Mouse (Mus musculus) kidney, adult 2 months (tissue): Measurements from ENCODE around the gene Plxnb2. TPM values are rescaled to one million over a fixed set of nuclear protein-coding genes. Genes with fewer than 3 reads are reported as not detected.

ENCODE experiments used
- DNase-seq: peaks from one replicate; pipeline ENCODE4 v3.0.0; 2021
- H3K27ac ChIP-seq: fragments of 200-500 bp; 2 replicates; pipeline ENCODE4 v1.5.1; 2012; ENCODE audit warnings: low read depth, low read length, control low read depth, inconsistent platforms; ENCODE audit not compliant: insufficient read depth
- H3K27me3 ChIP-seq: fragments of 200-500 bp; replicated peaks from 2 replicates; pipeline ENCODE4 v1.6.1; 2012; ENCODE audit warnings: mild to moderate bottlenecking, moderate library complexity, low read length, inconsistent platforms; ENCODE audit not compliant: control insufficient read depth, insufficient read depth
- H3K36me3 ChIP-seq: fragments of 200-500 bp; 2 replicates; pipeline ENCODE4 v1.6.1; 2012; ENCODE audit warnings: mild to moderate bottlenecking, moderate library complexity, low read length, inconsistent platforms; ENCODE audit not compliant: control insufficient read depth, insufficient read depth
- H3K4me1 ChIP-seq: fragments of 200-500 bp; 2 replicates; pipeline ENCODE4 v1.6.1; 2011; ENCODE audit warnings: low read length; ENCODE audit not compliant: control insufficient read depth, insufficient read depth
- H3K4me3 ChIP-seq: fragments of 200-500 bp; 2 replicates; pipeline ENCODE4 v1.5.1; 2011; ENCODE audit warnings: mild to moderate bottlenecking, low read depth, low read length, control low read depth; ENCODE audit not compliant: insufficient read depth
- CTCF ChIP-seq: fragments of 200-500 bp; conservative IDR thresholded peaks from 2 replicates; pipeline ENCODE4 v1.5.1; 2011; ENCODE audit warnings: low read depth, mild to moderate bottlenecking, control low read depth, low read length, moderate library complexity, mixed read lengths; ENCODE audit not compliant: insufficient read depth, insufficient read length
- POLR2A ChIP-seq: fragments of 200-500 bp; IDR thresholded peaks from one replicate; pipeline ENCODE4 v1.6.1; 2011; ENCODE audit warnings: low read depth, low read length, control low read depth
- WGBS: fragments of 180-500 bp; shearing (Covaris S2); methylation state at CpG from one replicate; pipeline ENCODE4 v1.1.7; 2018; 5-methylcytosine and 5-hydroxymethylcytosine counted together
- polyA plus RNA-seq: library from polyadenylated mRNA; depleted of rRNA; stranded (reverse); fragments of >200 nt; gene quantifications from 2 replicates; pipeline ENCODE4 v1.2.3, GENCODE M21; 2012

Plxnb2 gene
- polyA plus RNA-seq, 1 experiment: 288 TPM

- Histone ChIP-seq H3K4me1 (0 out of 2 replicates have a peak, but pooled peaks cover 3% of the 10 kb centered on the region), H3K27me3 (no peaks in the 10 kb centered on the region), H3K36me3 (no peaks in the 10 kb centered on the region), H3K27ac (no peak overlapping the region), H3K4me3 (no peak overlapping the region)
- TF ChIP-seq CTCF (no peak), POLR2A (no peak)
- DNase-seq: peak; percentile 34
- WGBS: 23% methylated on average over 5 of the region's 5 CpGs
Measured at GRCm38 (mm10) chr15:89141443-89141842, 39.1 kb downstream of the Plxnb2 start.

- 3% methylated on average over 21 of the region's 21 CpGs for WGBS
- no peaks in the 10 kb centered on the region for H3K36me3 ChIP-seq
- peak within 1 kb of the TSS; percentile 65 for H3K4me3 ChIP-seq
- peak within 1 kb of the TSS; percentile 36 for H3K27ac ChIP-seq
- TF ChIP-seq CTCF: no peak
- TF ChIP-seq POLR2A: no peak
- no peaks in the 10 kb centered on the region for H3K27me3 ChIP-seq
- H3K4me1 ChIP-seq: no peaks in the 10 kb centered on the region
- DNase-seq: peak; percentile 75
Measured at GRCm38 (mm10) chr15:89140659-89141252, 39.8 kb downstream of the Plxnb2 start, which contains the start of gene Mapk12. TSS of gene Mapk12 (minus strand) at chr15:89140703.

GRCm38 (mm10) chr15:89140048-89140658, 40.4 kb downstream of the Plxnb2 start:
- peak; percentile 53 for DNase-seq
- TF ChIP-seq CTCF: no peak
- WGBS: 1% methylated on average over 53 of the region's 53 CpGs
- H3K36me3 ChIP-seq: no peaks in the 10 kb centered on the region
- H3K27ac ChIP-seq: peak overlapping the region; percentile 36
- H3K4me3 ChIP-seq: peak overlapping the region; percentile 65
- no peaks in the 10 kb centered on the region for H3K27me3 ChIP-seq
- no peaks in the 10 kb centered on the region for H3K4me1 ChIP-seq

- no peaks in the 10 kb centered on the region for H3K36me3 ChIP-seq
- DNase-seq: no peak
- H3K4me3 ChIP-seq: no peak overlapping the region
- WGBS: 91% methylated on average over 6 of the region's 6 CpGs
- no peaks in the 10 kb centered on the region for H3K4me1 ChIP-seq
- H3K27ac ChIP-seq: no peak overlapping the region
- H3K27me3 ChIP-seq: no peaks in the 10 kb centered on the region
- TF ChIP-seq POLR2A: no peak
- TF ChIP-seq CTCF: no peak
Measured at GRCm38 (mm10) chr15:89138531-89138930, 42.1 kb downstream of the Plxnb2 start.

GRCm38 (mm10) chr15:89138046-89138405, 42.6 kb downstream of the Plxnb2 start:
- H3K36me3 ChIP-seq: no peaks in the 10 kb centered on the region
- no peaks in the 10 kb centered on the region for H3K4me1 ChIP-seq
- TF ChIP-seq CTCF (no peak), POLR2A (no peak)
- no peak overlapping the region for H3K4me3 ChIP-seq
- H3K27ac ChIP-seq: no peak overlapping the region
- WGBS: 69% methylated on average over 7 of the region's 7 CpGs
- no peak for DNase-seq
- H3K27me3 ChIP-seq: no peaks in the 10 kb centered on the region

GRCm38 (mm10) chr15:89137378-89138045, 43.1 kb downstream of the Plxnb2 start:
- Histone ChIP-seq H3K4me1 (no peaks in the 10 kb centered on the region), H3K36me3 (no peaks in the 10 kb centered on the region), H3K4me3 (no peak overlapping the region), H3K27me3 (no peaks in the 10 kb centered on the region), H3K27ac (no peak overlapping the region)
- no peak for DNase-seq
- no peak for TF ChIP-seq POLR2A
- TF ChIP-seq CTCF: no peak
- 64% methylated on average over 11 of the region's 11 CpGs for WGBS

- 91% methylated on average over 5 of the region's 5 CpGs for WGBS
- no peaks in the 10 kb centered on the region for H3K4me1 ChIP-seq
- H3K36me3 ChIP-seq: no peaks in the 10 kb centered on the region
- no peak overlapping the region for H3K4me3 ChIP-seq
- no peak overlapping the region for H3K27ac ChIP-seq
- no peaks in the 10 kb centered on the region for H3K27me3 ChIP-seq
- no peak for TF ChIP-seq POLR2A
- TF ChIP-seq CTCF: no peak
- DNase-seq: no peak
Measured at GRCm38 (mm10) chr15:89136461-89137155, 44.0 kb downstream of the Plxnb2 start.
